Mouse (Mus musculus) gastrocnemius, adult 18-20 months (tissue): ENCODE measurements around the gene Wdfy3. TPM values are rescaled to one million over a fixed set of nuclear protein-coding genes. Genes with fewer than 3 reads are reported as not detected.

Source experiments
- DNase-seq: peaks from one replicate; pipeline ENCODE4 v3.0.0; 2021; ENCODE audit warnings: low spot score
- total RNA-seq, 2 experiments: library from RNA; stranded (reverse); gene quantifications; 2 replicates each; pipeline ENCODE4 v1.2.3; 2021

Wdfy3 gene
- total RNA-seq, 2 experiments from 2014 or later, result 20.0 to 21.1 TPM

GRCm38 (mm10) chr5:101948641-101949040 is 121.1 kb downstream of the Wdfy3 start:
- no peak for DNase-seq

GRCm38 (mm10) chr5:101945731-101946130 is 124.0 kb downstream of the Wdfy3 start:
- DNase-seq, result peak; percentile 63

GRCm38 (mm10) chr5:101937909-101938596 is 131.7 kb downstream of the Wdfy3 start:
- DNase-seq, result no peak

- DNase-seq, result no peak
These were observed 132.4 kb downstream of the Wdfy3 start for GRCm38 (mm10) chr5:101937362-101937761.

GRCm38 (mm10) chr5:101935893-101936292 is 133.8 kb downstream of the Wdfy3 start:
- peak; percentile 26 for DNase-seq

GRCm38 (mm10) chr5:101934629-101935028 is 135.1 kb downstream of the Wdfy3 start:
- no peak for DNase-seq

- peak; percentile 44 for DNase-seq
These were observed 136.5 kb downstream of the Wdfy3 start for GRCm38 (mm10) chr5:101932971-101933810.

GRCm38 (mm10) chr5:101931997-101932396 is 137.7 kb downstream of the Wdfy3 start:
- no peak for DNase-seq

- no peak for DNase-seq
These were observed 143.4 kb downstream of the Wdfy3 start for GRCm38 (mm10) chr5:101926311-101926710.

GRCm38 (mm10) chr5:101923710-101924109 is 146.0 kb downstream of the Wdfy3 start:
- no peak for DNase-seq

- no peak for DNase-seq
These were observed 150.2 kb downstream of the Wdfy3 start for GRCm38 (mm10) chr5:101919559-101919958.

GRCm38 (mm10) chr5:101909468-101909867 is 160.3 kb downstream of the Wdfy3 start:
- DNase-seq, result no peak

- no peak for DNase-seq
These were observed 164.1 kb downstream of the Wdfy3 start for GRCm38 (mm10) chr5:101905624-101906023.

GRCm38 (mm10) chr5:101904841-101905240 is 164.9 kb downstream of the Wdfy3 start:
- peak; percentile 23 for DNase-seq

GRCm38 (mm10) chr5:101902686-101903085 is 167.0 kb downstream of the Wdfy3 start:
- DNase-seq, result no peak

GRCm38 (mm10) chr5:101899981-101900380 is 169.7 kb downstream of the Wdfy3 start:
- no peak for DNase-seq

GRCm38 (mm10) chr5:101896784-101897183 is 172.9 kb downstream of the Wdfy3 start:
- no peak for DNase-seq

GRCm38 (mm10) chr5:101895717-101896645 is 173.7 kb downstream of the Wdfy3 start:
- DNase-seq, result no peak

- DNase-seq, result no peak
These were observed 174.6 kb downstream of the Wdfy3 start for GRCm38 (mm10) chr5:101895119-101895518.

GRCm38 (mm10) chr5:101893820-101894515 is 175.8 kb downstream of the Wdfy3 start:
- DNase-seq, result peak; percentile 18
